Mouse (Mus musculus) heart, embryonic 12.5 days (tissue): Measurements from ENCODE around the gene Fam219b. TPM values are rescaled to one million over a fixed set of nuclear protein-coding genes. Genes with fewer than 3 reads are reported as not detected.
A peak's percentile ranks its signal among the peaks of the same experiment; 100 is the strongest.

Source experiments
- ATAC-seq: fragments of 200-750 bp; cut with Nextera tagmentation; 2 replicates; pipeline ENCODE4 v1.8.0; 2017; ENCODE audit warnings: moderate TSS enrichment, moderate library complexity; ENCODE audit not compliant: insufficient number of reproducible peaks, low FRiP score
- H3K27ac ChIP-seq: fragments of 300-500 bp; sonication (generic); 2 replicates; pipeline ENCODE4 v1.5.1; 2016; ENCODE audit warnings: mild to moderate bottlenecking, moderate library complexity; ENCODE audit not compliant: poor library complexity, severe bottlenecking
- H3K27me3 ChIP-seq: fragments of 300-500 bp; sonication (generic); replicated peaks from 2 replicates; pipeline ENCODE4 v1.6.1; 2016; ENCODE audit warnings: mild to moderate bottlenecking, moderate library complexity
- H3K36me3 ChIP-seq: fragments of 300-500 bp; sonication (generic); 2 replicates; pipeline ENCODE4 v1.6.1; 2016; ENCODE audit warnings: mild to moderate bottlenecking, moderate library complexity
- H3K4me1 ChIP-seq: fragments of 300-500 bp; sonication (generic); replicated peaks from 2 replicates; pipeline ENCODE4 v1.6.1; 2016; ENCODE audit warnings: mild to moderate bottlenecking
- H3K4me2 ChIP-seq: fragments of 300-500 bp; sonication (generic); 2 replicates; pipeline ENCODE4 v1.6.1; 2016; ENCODE audit warnings: mild to moderate bottlenecking, moderate library complexity
- H3K4me3 ChIP-seq: fragments of 300-500 bp; sonication (generic); 2 replicates; pipeline ENCODE4 v1.5.1; 2016; ENCODE audit warnings: mild to moderate bottlenecking
- H3K9ac ChIP-seq: fragments of 300-500 bp; sonication (generic); 2 replicates; pipeline ENCODE4 v1.6.1; 2016; ENCODE audit warnings: mild to moderate bottlenecking, moderate library complexity
- H3K9me3 ChIP-seq: fragments of 300-500 bp; sonication (generic); replicated peaks from 2 replicates; pipeline ENCODE4 v1.6.1; 2016; ENCODE audit warnings: mild to moderate bottlenecking, moderate library complexity
- WGBS: fragments of 180-500 bp; shearing (Covaris S2); methylation state at CpG from one replicate; pipeline ENCODE4 v1.1.7; 2016; 5-methylcytosine and 5-hydroxymethylcytosine counted together
- polyA plus RNA-seq: library from polyadenylated mRNA; unstranded; fragments of >200 nt; fragmentation: Nextera tagmentation; extraction: Ambion mirVana; gene quantifications from 2 replicates; pipeline ENCODE4 v1.2.1, GENCODE M21; 2016

Gene Fam219b
- polyA plus RNA-seq, 1 experiment from 2014 or later: 12.8 TPM

DNA sequence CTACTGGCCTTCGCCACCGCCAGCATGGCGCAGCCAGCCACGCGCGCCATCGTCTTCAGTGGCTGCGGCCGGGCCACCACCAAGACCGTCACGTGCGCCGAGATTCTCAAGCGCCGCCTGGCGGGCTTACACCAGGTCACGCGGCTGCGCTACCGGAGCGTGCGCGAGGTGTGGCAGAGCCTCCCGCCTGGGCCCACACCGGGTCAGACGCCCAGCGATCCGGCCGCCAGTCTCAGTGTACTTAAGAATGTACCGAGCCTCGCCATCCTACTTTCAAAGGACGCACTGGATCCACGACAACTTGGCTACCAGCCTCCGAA lies 33.0 kb upstream of the Fam219b start:
- peak overlapping the region; percentile 75 for H3K9ac ChIP-seq
- peaks cover 54% of the 10 kb centered on the region for H3K4me1 ChIP-seq
- H3K4me3 ChIP-seq: peak overlapping the region; percentile 60
- H3K27ac ChIP-seq: no peak overlapping the region; the same call in 1 of the 2 replicates
- H3K4me2 ChIP-seq: peak overlapping the region; percentile 100
- peak; percentile 33; the same call in 1 of the 2 replicates for ATAC-seq
- WGBS: under 1% methylated on average over 34 of the region's 34 CpGs
- no peaks in the 10 kb centered on the region for H3K36me3 ChIP-seq
- peaks cover 56% of the 10 kb centered on the region for H3K27me3 ChIP-seq
- no peaks in the 10 kb centered on the region for H3K9me3 ChIP-seq

DNA sequence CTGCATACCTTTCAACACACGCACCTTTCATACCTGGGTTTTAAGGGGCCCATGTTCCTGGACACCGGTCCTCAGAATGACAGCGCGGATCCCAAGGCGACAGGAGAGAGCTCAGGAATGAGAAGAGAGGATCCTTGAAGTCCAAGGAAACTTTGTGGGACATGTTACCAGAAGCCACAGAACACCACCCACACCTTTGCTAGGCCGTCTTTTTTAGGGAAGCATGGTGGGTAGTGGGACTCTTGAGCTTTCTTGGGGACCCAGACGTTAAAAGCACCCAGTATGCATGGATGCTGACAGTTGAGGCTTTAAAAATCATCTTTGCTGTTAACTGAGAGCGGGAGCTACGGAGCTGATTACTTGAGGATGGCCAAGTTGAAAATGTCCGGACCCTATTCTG lies 32.4 kb upstream of the Fam219b start:
- ATAC-seq: no peak
- Histone ChIP-seq H3K4me2 (peak overlapping the region; percentile 100), H3K9me3 (no peaks in the 10 kb centered on the region), H3K27ac (peak overlapping the region; percentile 90; the same call in 1 of the 2 replicates), H3K36me3 (no peaks in the 10 kb centered on the region), H3K4me1 (peaks cover 54% of the 10 kb centered on the region), H3K9ac (0 out of 2 replicates have a peak overlapping the region, but pooled peaks have one; percentile 75), H3K4me3 (peak overlapping the region; percentile 60), H3K27me3 (peaks cover 51% of the 10 kb centered on the region)
- 50% methylated on average over 10 of the region's 10 CpGs for WGBS

DNA sequence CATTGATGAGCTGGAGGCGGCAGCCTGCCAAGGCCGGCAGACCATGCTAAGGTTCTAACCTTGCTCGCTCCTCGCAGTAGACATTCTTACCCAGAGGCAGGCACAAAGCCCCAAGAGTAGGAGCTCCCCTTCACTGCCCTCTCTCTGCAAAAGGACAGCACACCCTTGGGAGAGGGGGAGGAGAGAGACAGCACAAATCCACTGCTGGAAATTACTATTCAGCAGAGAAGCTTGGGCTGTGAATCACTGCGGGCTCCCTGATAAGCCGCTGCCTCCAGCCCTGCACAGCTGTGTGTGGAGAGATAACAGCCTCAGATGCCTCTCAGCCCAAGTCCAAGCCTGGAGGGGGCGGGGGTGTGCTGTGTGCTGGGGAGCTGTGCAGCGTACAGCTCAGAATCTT lies 31.6 kb upstream of the Fam219b start:
- H3K4me3 ChIP-seq: peak overlapping the region; percentile 6; the same call in 1 of the 2 replicates
- peaks cover 54% of the 10 kb centered on the region for H3K4me1 ChIP-seq
- H3K27ac ChIP-seq: peak overlapping the region; percentile 90
- ATAC-seq: peak; percentile 91
- H3K4me2 ChIP-seq: peak overlapping the region; percentile 100
- WGBS: 3% methylated on average over 8 of the region's 8 CpGs
- no peaks in the 10 kb centered on the region for H3K9me3 ChIP-seq
- no peaks in the 10 kb centered on the region for H3K36me3 ChIP-seq
- H3K27me3 ChIP-seq: peaks cover 43% of the 10 kb centered on the region
- peak overlapping the region; percentile 22; the same call in 1 of the 2 replicates for H3K9ac ChIP-seq

DNA sequence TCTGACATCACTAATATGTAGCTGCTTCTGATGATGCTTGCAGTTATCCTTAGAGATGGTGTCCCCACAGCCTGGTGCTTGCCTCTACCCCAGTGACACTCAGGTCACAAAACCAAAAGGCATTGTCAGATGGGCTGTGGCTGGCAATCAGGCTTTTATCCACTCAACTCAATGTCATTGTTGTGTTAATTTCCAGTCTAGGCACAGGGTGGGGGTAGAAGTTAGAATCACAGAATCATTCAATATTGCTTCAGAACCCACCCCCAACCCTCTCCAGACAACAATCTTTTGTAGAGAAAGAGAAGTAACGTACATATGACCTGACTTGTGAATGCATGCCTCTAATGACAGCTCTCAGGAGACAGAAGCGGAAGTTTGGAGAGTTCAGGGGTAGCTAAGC lies 26.8 kb upstream of the Fam219b start:
- Histone ChIP-seq H3K27me3 (no peaks in the 10 kb centered on the region), H3K9ac (no peak overlapping the region), H3K4me1 (peaks cover 10% of the 10 kb centered on the region), H3K36me3 (no peaks in the 10 kb centered on the region), H3K9me3 (no peaks in the 10 kb centered on the region), H3K4me2 (no peak overlapping the region), H3K27ac (no peak overlapping the region), H3K4me3 (no peak overlapping the region)
- 79% methylated on average over 2 of the region's 2 CpGs for WGBS
- no peak for ATAC-seq

DNA sequence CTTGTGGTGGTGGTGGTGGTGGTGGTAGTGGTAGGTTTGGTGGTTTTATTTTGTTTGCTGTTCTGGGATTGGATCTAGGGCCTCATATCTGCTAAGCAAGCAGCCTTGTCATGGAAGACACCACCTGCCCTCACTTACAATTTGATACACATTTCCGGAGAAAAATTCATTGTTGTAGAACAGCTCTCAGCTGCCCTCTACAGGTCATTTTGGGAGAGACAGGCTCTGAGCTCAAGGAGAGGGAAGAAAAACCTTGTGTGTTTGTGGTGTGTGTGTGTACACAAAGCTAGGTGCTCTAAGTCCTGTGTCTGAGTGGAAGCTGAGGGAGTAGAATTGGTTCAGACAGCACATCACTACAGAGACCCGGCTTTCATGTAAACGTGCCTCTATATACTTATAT lies 20.2 kb upstream of the Fam219b start:
- 0 out of 2 replicates have a peak, but pooled peaks cover 2% of the 10 kb centered on the region for H3K4me1 ChIP-seq
- WGBS: 5% methylated on average over 3 of the region's 3 CpGs
- H3K9me3 ChIP-seq: no peaks in the 10 kb centered on the region
- no peak overlapping the region for H3K4me3 ChIP-seq
- no peaks in the 10 kb centered on the region for H3K36me3 ChIP-seq
- H3K27me3 ChIP-seq: no peaks in the 10 kb centered on the region
- H3K4me2 ChIP-seq: no peak overlapping the region
- H3K27ac ChIP-seq: no peak overlapping the region
- no peak overlapping the region for H3K9ac ChIP-seq
- ATAC-seq: no peak

DNA sequence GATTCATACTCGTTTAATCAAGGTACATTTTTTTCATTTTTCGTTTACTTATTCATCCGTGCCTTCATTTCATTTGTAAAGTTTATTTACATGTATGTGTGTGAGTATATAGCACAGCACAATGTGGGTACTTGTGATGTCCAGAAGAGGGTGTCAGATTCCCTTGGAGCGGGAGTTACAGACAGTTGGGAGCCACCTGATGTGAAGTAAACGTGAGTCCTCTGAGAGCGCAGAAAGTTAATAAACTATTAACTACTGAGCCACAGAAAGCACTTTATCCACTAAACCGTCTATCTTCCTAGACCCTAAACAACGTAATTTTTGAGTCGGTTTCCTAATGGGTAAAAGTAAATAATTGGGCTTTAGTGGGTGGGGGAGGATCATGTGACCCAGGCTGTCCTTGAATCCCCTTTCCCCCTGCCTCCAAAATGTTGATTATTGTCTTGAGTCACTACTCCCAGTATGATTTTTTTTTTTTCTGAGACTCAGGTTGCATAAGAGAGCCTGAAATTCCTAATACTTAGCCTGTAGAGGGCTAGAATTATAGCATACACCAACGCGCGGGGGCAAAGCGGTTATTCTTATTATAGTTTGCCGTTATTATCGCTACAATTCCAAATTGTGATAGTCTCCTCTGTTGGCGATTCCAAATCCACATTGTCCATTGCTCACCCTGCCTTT lies 16.8 kb upstream of the Fam219b start:
- Histone ChIP-seq H3K9ac (peak overlapping the region; percentile 97), H3K27ac (peak overlapping the region; percentile 98), H3K4me3 (peak overlapping the region; percentile 92), H3K27me3 (no peaks in the 10 kb centered on the region), H3K36me3 (no peaks in the 10 kb centered on the region), H3K9me3 (no peaks in the 10 kb centered on the region), H3K4me2 (peak overlapping the region; percentile 73), H3K4me1 (peaks cover 29% of the 10 kb centered on the region)
- ATAC-seq: no peak
- WGBS: 25% methylated on average over 16 of the region's 16 CpGs

DNA sequence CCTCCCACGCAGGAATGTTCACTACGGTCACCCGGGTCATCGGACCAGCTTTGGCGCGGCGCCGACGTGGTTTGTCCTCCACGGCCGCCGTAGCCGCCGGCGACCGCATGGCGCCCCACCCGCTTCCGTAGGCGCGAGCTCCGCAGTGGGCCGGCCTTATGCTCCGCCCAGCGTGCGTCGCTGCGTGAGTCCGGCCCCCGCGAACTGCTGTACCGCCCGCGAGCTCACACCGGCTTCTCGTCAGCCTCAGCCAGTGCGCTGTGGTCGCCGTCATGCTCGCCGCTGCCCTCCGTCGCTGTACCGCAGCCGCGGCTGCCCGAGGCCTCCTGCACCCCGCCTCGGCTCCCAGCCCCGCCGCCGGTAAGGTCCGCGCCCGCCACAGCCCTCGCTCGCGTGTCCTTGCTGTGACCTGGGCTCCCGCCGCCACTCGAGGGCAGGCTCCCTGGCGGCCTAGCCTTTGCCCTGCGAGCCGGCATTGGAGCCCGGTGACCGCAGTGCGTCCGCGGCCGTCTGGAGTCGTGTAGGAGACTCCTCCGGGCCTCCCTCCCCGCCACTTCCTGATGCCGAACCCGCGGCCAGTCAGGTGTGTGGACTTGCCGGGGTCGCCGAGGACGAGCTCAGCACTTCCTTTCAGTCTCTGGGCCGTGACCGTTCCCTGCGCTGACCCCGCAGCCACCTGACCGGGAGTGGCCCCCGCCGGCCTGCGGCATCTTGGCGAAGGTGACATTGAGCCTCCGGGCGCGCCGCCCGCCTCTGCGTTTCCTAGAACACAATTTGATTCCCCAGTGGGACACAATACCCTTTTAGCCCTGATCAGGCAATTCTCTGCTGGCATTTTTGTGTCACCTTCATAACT lies 16.0 kb upstream of the Fam219b start, which contains the start of gene Cox5a:
Cox5a (plus strand) TSS at position 219 of the 856 bp plus-strand sequence.
- Histone ChIP-seq H3K9ac (peak within 1 kb of the TSS; percentile 97), H3K4me1 (peaks cover 33% of the 10 kb centered on the region), H3K27ac (peak within 1 kb of the TSS; percentile 98), H3K4me2 (peak within 1 kb of the TSS; percentile 73), H3K27me3 (no peaks in the 10 kb centered on the region), H3K4me3 (peak within 1 kb of the TSS; percentile 92), H3K36me3 (no peaks in the 10 kb centered on the region), H3K9me3 (no peaks in the 10 kb centered on the region)
- ATAC-seq: peak; percentile 97
- WGBS: under 1% methylated on average over 95 of the region's 95 CpGs

DNA sequence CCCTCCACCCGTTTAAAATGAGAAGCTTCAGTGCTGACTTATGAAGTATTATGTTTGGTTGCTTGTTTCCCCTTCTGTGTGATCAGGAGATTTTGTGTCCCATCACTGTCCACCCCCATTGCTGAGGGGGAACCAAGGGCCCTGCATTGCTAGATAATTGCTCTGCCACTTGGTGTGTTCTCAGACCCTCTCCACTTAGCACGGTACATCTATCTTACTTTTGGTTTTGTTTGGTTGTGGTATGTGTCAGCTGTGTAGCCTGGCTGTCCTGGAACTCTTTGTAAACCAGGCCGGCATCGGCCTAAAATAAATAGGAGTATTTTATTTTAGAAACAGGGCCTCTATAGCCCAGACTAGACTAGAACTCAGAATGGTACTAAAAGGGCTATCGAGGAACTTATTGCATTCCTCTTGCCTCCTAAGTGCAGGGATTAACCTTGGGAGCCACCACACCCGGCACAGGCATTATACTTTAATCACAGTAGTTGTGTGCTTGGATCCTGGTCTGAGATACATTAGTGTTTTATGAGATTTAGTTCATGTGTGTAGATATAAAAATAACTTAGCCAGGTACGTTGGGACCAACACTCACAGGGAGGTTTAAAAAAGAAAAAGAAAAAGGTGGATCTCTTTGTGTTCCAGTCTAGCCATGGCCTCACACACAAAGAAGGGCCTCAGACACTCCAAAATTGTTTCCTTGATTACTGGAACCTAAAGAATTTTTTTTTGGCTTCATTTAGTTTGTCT lies 15.0 kb upstream of the Fam219b start:
- peaks cover 33% of the 10 kb centered on the region for H3K4me1 ChIP-seq
- peak overlapping the region; percentile 97 for H3K9ac ChIP-seq
- ATAC-seq: no peak
- 29% methylated on average over 7 of the region's 7 CpGs for WGBS
- no peaks in the 10 kb centered on the region for H3K27me3 ChIP-seq
- H3K27ac ChIP-seq: peak overlapping the region; percentile 98
- H3K9me3 ChIP-seq: no peaks in the 10 kb centered on the region
- peak overlapping the region; percentile 92 for H3K4me3 ChIP-seq
- peak overlapping the region; percentile 73 for H3K4me2 ChIP-seq
- no peaks in the 10 kb centered on the region for H3K36me3 ChIP-seq

DNA sequence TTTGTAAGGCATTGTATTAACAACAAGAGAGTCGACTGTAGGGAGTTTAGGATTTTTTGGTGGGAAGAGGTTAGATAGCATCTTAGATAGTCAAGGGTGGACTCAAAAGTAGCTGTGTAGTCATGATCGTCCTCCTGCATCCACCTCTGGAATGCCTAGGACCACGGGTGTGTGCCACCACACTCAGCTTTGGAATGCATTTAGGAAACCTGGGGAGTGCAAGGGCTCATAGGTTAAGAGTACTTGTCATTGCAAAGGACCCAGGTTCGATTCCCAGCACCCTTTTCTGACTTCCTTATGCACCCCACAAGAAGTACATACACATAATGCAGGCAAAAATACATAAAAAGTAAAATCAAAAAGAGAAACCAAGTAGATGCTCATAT lies 14.5 kb upstream of the Fam219b start:
- Histone ChIP-seq H3K36me3 (no peaks in the 10 kb centered on the region), H3K27ac (no peak overlapping the region), H3K4me3 (peak overlapping the region; percentile 92), H3K4me1 (peaks cover 33% of the 10 kb centered on the region), H3K9me3 (no peaks in the 10 kb centered on the region), H3K27me3 (no peaks in the 10 kb centered on the region), H3K4me2 (peak overlapping the region; percentile 73), H3K9ac (peak overlapping the region; percentile 97)
- 60% methylated on average over 4 of the region's 4 CpGs for WGBS
- ATAC-seq: no peak

DNA sequence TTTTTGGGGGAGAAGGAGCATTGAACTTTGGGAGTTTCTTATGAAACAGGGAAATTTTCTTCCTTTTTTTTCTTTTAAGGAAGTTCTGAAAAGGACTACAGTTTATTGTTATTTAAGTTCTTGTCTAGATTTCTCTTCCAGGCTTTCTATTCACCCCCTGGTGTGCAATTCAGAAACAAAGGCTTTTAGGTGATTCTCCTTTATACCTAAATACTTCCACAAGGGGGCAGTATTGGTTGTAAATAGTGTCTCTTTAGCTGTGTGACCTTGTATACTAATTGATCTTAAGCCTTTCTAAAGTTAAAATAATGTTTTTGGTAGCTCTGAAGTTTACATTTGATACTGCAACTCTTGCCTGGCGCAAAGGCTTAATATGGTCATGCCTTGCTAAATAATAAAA lies 13.6 kb upstream of the Fam219b start:
- 78% methylated on average over 1 of the region's 1 CpGs for WGBS
- H3K9me3 ChIP-seq: no peaks in the 10 kb centered on the region
- H3K4me3 ChIP-seq: no peak overlapping the region
- H3K4me2 ChIP-seq: no peak overlapping the region
- H3K4me1 ChIP-seq: peaks cover 33% of the 10 kb centered on the region
- H3K27ac ChIP-seq: no peak overlapping the region
- H3K9ac ChIP-seq: no peak overlapping the region
- peaks cover 1% of the 10 kb centered on the region; the same call in 1 of the 2 replicates for H3K36me3 ChIP-seq
- no peaks in the 10 kb centered on the region for H3K27me3 ChIP-seq
- no peak for ATAC-seq

DNA sequence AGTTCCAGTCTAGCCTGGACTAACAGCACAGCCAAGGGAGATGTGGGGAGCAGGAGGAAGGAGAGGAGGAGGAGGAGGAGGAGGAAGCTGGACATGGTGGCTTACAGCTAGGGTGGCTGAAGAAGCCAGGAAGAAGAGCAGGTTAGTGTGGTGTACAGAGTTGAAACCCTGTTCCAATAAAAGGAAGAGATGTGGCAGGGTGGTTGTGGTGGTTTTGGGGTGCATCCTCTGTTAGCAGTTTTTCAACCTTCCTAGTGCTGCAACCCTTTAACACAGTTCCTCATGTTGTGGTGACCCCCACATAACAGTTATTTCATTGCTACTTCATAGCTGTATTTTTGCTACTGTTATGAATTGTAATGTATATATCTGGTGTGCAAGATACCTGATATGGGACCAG lies 12.9 kb upstream of the Fam219b start:
- Histone ChIP-seq H3K27me3 (no peaks in the 10 kb centered on the region), H3K27ac (no peak overlapping the region), H3K9me3 (no peaks in the 10 kb centered on the region), H3K4me3 (no peak overlapping the region), H3K9ac (peak overlapping the region; percentile 33; the same call in 1 of the 2 replicates), H3K36me3 (peaks cover 8% of the 10 kb centered on the region), H3K4me1 (peaks cover 33% of the 10 kb centered on the region), H3K4me2 (peak overlapping the region; percentile 17; the same call in 1 of the 2 replicates)
- ATAC-seq: no peak
